Mouse (Mus musculus): ENCODE data around the gene Ipp.

The Ipp gene

DNA sequence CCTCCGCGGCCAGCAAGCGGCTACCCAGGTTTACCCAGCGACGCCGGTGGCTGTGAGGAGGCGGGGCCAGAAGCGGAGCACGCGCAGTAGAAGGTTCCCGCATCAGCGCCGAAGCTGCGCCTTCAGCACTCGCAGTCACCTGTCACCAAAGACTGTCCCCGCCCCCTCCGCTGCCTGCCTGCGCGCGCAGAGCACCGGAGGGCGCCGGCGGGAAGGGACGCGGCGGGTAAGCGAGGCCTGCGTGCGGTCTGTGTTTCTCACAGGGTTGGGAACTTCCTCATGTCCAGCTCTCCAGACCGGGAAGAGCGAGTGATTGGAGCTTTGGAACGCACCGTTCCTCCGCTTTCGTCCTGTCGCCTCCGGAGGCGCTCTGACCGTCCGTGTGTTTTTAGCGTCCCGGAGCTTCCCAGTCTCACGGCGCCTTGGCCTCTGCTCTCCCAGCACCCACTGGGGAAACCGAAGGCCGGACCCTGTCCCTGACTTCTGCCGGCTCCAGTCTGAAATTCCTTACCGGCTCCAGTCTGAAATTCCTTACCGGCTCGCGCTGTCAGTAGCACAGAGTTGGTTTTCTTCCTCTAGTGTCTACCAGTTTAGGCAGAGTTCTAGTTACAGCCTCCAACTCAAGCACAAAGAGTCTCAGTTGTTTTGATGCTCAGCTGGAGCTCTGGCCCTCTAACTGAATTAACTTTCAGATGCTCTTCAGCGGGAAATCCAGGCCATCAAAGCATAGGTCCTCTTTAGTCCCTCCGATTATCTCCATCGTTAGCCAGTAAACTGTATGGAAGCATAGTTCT is at the start of gene Ipp:
Ipp (plus strand) TSS at position 125 of the 794 bp plus-strand sequence.
- DNase-seq: peak; percentile 98

DNA sequence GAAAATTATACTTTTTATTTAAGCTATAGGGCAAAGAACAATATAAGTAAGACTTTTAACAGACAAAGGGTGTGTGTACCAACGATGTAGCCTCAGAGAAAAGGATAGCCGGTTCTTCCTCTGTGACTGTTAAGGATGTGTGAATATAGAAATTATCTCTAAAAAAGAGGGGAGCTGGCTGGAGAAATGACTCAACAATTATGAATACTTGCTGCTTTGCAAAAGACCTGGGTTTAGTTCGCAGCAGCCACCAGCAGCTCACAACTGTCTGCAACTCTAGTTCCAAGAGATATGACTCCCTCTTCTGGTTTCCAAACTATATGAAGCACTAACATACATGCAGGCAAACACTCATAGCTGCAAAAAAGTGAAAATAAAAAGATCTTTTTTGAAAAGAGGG is 45.4 kb upstream of the Ipp start:
- no peak for DNase-seq

DNA sequence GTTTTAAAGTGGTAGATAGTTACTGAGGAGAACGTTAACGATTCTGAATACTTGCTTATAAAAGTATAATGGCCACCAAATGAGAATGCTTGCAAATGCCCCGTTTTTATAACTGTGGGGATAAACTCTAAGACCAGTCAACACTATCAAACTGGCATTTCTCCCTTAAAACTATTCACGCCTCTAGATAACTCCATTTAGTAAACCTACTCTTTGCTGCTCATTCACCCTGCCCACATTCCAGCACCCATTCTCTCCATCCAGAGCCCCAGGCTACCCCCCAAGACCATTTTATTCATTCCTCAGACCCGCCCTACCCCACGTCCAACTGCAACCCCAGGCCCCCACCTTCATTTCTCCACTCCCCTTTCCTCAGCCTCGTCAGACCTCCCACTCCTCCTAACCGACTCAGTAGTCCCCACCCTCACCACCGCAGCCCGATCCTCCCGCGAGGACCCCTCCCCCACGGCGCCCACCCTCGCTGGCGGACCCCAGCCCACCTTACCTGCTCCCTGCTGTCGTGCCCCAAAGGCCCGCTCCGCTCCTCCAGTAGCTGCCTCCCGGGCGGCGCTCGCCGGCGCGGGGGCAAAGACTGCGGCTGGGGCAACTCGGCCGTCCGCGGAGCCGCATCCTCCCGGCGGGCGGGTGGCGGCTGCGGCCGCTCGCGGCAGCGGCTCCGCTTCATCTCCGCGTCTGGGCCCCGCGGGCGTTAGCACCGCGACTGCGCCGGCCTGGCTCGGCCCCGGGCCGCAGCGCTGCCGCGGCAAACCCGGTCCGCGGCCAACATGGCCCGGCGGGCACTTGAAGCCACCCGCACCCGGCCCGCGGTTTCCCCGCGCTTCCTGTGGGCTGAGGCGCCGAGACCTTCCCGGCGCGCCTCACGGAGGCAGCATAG is 43.9 kb upstream of the Ipp start:
- DNase-seq: peak; percentile 22 to 64

DNA sequence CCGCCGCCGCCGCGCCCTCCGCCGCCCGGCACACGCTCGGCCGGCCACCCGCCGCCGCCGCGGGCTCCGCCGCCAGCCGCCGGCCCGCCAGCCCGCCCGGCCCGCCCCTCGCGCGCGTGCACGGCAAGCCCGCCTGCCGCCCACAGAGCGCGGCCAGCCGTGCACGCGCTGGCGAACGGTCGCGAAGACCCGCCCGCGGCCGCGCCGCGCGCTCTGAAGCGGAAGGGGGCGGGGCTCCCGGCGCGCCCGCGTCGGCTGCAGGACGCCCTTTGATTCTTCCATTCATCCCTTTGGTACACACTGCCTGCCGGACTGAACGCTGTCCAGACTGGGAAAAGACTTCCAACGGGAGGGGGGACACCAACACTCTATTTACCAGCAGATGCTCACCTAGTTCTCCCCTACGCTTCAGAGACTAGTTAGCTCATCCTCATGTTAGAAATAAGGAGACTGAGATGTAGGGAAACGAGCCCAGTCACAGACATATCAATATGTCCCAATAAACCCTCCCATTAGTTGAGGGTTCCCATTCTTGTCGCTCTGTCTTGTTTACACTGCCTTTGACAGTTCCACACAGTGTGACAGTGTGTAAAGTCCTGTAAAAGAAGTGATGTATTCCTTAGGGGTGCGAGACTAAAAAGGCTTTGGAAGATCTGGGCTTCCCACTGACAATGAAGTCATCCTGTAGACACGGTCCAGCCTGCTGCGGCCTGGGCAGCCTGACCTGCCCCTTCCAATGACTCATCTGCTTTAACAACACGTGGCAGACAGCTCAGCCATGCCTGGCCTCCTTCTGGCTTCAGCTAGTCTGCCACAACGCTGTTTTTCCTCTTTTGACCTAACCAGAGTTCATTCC is 43.0 kb upstream of the Ipp start, which contains the start of gene Mast2:
Mast2 (minus strand) TSS at position 58 of the 856 bp plus-strand sequence.
- peak; percentile 83 to 94 for DNase-seq

DNA sequence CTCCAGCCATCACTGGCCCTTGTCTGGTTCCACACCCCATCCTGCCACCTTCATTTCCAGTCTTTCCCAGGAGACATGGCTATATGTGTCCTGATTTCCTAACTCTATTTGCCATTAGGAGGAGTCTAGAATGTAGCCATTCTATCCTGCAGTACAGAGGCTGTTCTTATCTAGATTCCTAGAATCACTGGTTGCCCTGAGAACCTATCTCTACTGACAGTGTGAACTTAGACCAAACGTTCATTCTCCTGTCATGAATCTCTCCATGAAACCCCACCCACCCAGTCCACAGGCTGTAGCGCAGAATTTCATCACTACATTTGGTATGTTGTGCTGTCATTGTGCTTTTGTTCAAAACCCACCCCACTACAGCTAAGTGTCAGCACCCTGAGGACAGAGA is 26.0 kb upstream of the Ipp start:
- DNase-seq: no peak

DNA sequence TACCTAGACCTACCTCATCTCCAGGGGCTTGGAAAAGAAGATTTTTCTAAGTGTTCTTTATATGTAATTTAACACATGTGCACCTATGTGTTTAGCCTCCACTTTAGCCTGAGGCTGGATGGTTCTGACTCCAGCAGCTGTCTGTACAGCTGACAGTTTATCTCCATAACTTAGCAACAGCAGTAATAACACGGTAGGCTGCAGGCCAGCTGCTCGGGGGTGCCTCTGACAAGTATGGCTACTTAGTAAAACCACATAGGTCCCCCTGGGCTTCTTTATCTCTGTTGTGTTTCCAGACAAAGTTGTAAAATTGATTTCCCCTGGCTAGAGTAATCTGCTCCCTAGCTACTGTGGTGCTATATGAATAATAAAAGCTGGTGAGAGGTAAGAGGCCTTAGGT is 23.9 kb upstream of the Ipp start:
- no peak for DNase-seq

DNA sequence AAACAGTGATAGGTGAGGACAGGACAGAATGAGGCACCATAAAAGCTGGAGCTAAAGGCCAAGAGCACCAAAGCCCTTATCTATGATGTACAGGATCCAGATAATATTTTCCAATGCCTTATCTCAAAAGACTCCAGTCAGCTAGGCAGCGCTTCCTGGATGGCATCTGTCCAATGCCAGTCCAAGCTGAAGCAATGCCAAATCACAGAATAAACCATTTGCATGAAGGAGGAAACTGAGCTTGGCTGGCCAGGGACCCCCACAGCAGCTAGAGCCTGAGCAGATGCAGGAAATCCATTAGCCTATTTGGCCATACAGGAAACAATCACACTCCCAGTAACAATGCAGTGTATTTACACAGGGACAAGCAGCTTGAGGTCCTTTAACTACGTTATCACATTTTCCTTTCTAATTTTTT is 16.2 kb upstream of the Ipp start:
- DNase-seq: peak; percentile 48 to 63

DNA sequence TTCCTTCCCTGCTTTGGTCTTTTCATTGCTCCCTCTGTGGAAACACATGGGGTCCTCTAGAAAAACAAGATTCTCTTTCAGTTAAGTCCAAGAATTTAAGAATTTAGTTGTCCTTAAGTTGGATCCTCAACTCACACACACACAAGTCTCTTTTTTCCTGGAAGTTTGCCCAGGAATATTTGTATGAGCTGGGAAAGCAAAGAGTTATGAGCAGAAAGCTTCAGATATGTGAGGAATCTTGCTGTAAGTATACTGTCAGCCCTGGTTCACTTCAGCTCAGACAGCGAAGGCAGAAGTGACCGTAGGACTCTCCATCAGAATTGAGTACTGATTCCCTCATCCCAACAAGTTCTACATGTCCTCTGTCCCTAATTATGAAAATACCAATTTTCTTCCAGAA is 15.5 kb upstream of the Ipp start:
- DNase-seq: no peak

DNA sequence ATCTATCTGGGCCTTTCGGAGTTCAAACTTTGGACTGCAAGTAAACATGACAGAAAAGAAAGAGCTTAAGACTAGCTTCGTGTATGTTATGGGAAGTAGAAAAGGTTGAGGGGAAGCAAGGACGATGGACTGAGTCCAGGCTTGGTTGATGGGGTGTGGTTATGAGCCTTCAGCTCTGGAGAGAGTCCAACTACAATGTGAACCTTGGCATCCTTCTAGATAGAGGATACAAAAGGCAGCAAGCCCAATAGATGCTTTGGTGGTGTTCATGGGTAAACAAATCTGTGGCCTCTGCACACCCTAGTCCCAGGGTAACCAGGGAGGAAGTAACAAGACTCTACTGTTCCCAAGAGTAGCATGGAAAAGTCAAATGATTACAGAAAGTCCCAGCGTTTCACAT is 14.9 kb upstream of the Ipp start:
- DNase-seq: peak in 1 of 2 experiments; percentile 31

DNA sequence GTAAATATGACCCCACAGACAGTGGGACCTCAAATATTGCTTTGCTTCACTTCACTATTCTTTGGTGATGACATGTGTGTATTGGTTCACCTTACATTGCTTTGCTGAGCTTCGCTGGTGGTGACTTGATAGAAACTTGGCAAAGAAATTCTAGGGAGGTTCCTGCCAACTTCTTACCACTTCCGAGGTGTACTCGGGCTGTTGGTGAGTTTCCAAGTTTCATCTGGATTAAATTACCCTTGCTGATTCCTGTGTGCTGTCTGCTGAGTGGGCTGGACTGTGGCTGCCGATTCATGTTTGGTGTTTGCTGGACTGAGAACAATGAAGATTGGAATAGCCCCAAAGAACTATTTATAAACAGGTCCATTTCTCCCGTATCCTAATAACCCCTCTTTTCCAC is 13.7 kb upstream of the Ipp start:
- DNase-seq: no peak

DNA sequence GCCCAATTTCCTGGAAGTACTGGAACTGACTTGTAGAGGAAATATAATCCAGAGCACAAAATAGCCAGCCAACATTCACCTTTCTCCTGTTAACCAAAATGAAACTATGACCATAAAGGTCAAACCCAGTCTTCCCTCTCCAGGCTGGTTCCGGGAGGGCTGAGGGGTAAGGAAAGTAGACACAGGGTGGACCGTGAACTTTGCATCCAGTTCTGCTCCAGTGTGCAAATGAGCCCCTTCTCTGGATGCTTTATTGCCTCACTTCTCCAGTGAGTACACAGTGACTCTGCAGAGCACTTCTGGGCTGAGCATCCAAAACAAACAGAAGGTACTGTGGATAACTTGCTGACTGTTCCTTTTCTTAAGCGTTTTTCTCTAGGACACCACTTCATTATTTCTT is 7.4 kb upstream of the Ipp start:
- DNase-seq: peak; percentile 29 to 69

DNA sequence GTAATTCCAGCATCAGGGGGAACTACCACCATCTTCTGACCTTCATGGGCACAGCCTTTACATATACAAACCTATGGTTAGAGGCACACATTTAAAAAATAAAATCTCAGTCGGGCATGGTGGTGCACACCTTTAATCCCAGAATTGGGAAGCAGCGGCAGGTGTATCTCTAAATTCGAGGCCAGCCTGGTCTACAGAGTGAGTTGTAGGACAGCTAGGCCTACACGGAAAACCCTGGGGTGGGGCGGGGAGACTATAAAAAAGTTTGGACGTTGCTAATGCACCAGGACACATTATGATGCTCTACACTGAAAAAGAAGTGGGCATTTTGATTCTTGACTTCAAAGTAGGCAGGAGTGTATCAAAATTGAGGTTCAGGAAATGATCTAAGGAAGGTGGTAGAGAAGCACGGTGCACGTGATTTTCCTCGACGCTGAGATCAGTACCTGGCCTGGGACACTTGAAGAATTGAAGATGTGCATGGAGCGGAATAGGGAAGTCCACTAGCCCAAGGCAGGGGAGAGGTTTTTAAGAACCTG is 394 bp upstream of the Ipp start:
- DNase-seq: no peak

DNA sequence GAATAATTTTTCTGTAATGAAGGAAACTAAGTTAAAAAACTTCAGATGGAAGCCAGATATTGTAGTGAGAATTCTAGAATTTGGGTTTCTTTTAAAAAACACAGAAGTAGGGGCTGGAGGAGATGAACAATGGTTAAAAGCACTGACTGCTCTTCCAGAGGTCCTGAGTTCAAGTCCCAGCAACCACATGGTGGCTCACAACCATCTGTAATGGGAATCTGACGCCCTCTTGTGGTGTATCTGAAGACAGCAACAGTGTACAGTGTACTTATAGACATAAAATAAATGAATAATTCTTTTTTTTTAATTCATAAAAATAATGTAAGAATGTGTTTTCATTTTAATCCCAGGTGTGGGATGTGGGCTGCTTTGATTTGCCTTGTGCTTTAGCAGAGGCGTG is 23.8 kb downstream of the Ipp start:
- DNase-seq: no peak

DNA sequence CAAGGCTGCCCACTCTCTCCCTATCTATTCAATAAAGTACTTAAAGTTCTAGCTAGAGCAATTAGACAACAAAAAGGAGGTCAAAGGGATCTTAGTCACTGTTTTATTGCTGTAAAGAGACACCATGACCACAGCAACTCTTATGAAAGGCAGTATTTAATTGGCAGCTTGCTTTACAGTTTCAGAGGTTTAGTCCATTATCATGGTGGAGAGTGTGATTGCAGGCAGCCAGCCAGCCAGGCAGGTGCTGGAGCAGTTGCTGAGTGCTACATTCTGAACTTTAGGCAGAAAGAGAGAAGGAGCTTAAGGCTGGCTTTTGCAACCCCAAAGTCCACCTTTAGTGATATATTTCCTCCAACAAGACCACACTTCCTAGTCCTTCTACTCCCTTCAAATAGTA is 29.0 kb downstream of the Ipp start:
- DNase-seq: no peak

DNA sequence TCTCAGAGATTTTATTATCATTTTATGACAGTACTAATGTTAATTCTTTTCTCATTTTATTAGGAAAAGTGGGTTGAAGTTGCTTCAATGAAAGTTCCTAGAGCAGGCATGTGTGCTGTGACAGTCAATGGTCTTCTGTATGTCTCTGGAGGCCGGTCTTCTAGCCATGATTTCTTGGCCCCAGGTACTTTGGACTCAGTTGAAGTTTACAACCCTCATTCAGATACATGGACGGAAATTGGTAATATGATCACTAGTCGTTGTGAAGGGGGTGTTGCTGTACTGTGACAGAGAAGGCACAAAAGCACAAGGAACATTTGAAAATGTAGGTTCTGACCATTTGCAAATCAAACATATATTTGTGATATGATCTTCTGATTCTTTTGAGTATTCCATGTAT is 30.4 kb downstream of the Ipp start:
- DNase-seq: no peak

DNA sequence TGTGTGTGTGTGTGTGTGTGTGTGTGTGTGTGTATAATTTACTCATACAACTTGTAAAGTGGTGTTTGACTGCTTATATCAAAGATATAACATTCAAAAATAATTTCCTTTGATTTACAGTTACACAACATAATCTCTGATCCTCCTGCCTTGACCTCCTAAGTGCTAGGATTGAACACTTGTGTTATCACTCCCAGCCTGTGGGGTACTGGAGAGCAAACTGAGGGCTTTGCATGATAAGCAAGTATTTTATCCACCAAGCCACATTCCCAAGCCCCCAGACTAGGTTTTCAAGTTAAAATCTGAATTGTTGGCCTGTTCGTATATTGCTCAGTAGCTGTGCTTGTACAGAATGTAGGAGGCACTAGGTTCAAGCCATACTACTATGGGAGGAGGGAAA is 43.1 kb downstream of the Ipp start:
- DNase-seq: no peak

DNA sequence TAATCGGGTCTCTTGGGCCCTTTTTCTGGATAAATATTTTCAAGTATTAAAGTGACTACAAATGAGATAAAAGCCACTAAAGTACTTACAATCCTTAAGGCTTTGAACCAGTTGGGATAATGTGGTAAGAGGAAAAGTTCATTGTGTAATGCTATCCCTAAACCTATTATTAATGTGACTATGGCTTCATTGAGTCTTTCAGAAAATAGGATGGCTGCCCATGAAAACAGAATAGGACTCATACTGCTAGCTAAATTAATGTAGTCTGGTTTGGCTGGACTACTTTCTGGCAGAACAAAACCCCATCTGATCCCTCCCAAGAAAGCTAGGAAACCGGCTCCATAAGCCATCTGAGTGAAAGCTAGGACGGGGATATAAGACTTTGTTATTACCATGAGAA is 45.7 kb downstream of the Ipp start:
- DNase-seq: no peak

DNA sequence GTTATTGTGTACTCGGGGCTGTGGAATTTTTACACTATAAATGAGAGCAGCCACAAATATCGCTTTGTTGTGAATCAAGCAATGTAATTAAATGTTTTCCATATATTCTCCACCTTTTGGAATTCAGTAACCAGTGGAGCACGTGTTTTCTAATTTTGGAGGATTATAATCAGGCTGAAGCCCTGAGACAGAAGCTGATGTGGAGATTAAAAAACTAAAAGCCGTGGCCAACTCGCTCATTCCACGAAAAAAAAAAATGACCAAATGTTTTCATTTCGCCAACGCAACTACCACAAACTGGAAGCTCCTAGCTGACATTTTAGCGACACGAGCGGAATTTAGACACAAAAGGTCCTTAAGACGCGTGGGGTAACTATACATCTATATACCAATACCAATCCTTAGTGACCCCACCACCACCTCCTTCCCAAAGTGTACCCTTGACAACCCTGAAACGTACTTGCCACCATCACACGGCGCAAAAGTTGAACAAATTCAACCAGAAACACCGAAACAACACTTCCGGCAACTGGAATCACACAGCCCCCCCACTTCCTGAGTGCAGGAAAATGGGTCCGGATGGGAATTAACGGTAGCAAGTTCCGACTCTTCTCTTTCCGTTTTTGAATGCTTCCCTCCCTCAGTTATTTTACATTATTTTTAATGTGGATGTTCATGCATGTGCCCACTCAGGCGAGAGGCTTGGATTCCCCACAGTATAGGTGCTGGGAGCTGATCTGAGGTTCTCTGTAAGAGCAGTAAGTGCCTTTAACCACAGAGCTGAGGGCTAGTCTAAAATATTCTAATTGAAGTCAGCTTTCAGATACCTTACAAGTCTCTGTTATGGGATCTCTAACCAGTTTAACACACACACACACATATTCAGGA is 48.3 kb downstream of the Ipp start, which contains the start of gene Tmem69:
Tmem69 (minus strand) TSS at position 524 of the 888 bp plus-strand sequence.
- DNase-seq: peak; percentile 84 to 86

DNA sequence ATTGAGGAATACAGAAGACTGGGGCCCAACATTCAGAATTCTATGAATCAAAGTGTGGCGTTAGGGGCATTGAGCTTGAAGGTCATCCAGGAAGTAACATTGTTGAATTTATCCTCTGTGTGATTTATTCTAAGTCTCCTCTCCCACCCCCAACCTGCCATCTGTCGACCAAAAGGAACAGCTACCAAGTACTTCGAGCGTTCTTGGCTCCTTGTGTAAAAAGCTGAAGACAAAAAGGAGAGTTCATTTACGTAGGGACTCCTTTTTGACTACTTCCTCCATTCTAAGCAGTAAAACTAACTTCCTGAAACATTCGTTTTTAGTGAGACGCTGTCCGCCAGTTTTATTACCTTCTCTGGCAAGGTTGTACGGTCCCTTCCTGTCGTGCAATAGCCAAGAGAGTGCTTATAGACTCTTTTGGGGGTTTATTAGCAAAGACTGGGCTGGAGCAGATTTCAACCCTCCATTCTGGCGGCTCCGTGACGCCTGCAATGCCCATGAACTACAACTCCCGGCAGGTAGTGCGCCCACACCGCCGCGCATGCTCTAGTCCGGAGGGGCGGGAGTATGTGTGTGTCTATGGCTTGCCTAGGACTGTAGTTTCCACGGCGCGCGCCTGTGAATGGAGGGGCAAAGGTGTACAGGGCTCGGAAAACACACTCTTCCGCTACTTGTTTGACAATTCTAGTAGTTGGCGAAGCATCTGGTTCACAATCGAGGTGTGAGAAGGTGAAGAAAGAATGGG is 49.4 kb downstream of the Ipp start:
- peak; percentile 94 to 97 for DNase-seq

DNA sequence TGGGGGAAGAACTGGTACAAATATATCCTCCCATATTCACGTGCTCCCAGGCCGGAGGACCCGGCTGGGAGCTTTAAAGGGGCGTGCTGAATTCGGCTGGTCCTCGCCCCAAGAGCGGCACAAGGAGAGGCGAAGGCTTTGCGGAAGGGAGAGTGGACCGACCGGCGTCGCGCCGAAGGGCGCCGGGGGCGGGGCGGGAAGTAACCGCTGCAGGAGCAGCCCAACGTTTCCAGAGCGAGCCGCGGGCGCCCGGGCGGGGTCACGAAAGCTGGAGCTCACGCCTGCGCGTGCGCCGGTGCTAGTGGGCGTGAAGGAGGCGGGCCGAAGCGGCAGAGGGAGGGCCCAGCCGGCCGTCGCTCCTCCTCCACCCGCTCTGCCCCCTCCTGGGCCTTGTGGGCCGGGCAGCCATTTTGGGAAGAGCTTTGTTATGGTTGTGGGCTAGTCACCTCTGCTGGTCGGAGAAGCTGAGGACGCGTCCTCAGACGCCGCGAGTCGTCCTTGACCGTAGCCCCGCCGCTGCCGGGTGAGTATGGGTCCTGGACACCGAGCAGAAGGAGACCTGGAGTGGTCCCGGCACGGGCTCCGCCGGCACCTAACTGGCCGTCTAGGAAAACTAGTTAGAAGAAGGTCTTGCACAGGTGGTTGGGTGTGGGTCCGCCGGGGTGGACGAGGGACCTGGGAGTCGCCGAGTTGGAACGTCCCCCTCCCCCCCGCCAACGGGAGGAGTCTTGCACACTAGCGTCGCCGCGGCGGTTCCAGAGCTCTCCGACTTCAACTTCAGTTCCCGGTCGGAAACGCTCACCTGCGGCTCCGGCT is 50.2 kb downstream of the Ipp start, which contains the start of gene Gpbp1l1:
Gpbp1l1 (plus strand) TSS at position 353 of the 816 bp plus-strand sequence.
- peak; percentile 97 to 99 for DNase-seq
